Mouse (Mus musculus): ENCODE measurements around the gene Gm13090. TPM values are rescaled to one million over a fixed set of nuclear protein-coding genes. Genes with fewer than 3 reads are reported as not detected.

Gm13090 gene
- polyA plus RNA-seq, 1 experiment from 2014 or later: not detected

- no peaks in the 10 kb centered on the region for H3K27me3 ChIP-seq (ENCODE audit: control insufficient read depth, insufficient read depth, low read length)
- 96% methylated on average over 1 of the region's 1 CpGs for WGBS
- no peak overlapping the region for H3K27ac ChIP-seq (ENCODE audit: low read depth, low read length)
- H3K4me2 ChIP-seq (replicated peaks; ENCODE audit: low read depth, low read length): no peak overlapping the region
- peaks cover 12% of the 10 kb centered on the region; the same call in 1 of the 2 replicates for H3K36me3 ChIP-seq (ENCODE audit: control insufficient read depth, insufficient read depth, low read length)
- H3K4me3 ChIP-seq (ENCODE audit: low read length): no peak overlapping the region
- no peak overlapping the region for H3K9ac ChIP-seq (ENCODE audit: low read depth, low read length)
- H3K9me3 ChIP-seq (ENCODE audit: control insufficient read depth, low read length): no peaks in the 10 kb centered on the region
- H3K4me1 ChIP-seq (ENCODE audit: control insufficient read depth, insufficient read depth, low read length): peaks cover 4% of the 10 kb centered on the region; the same call in 1 of the 2 replicates
- no peak for ATAC-seq (ENCODE audit: low FRiP score, low TSS enrichment)
Observed at GRCm38 (mm10) chr4:151087358-151087757, 2.0 kb upstream of the Gm13090 start.

GRCm38 (mm10) chr4:151088819-151089218, 551 bp upstream of the Gm13090 start:
- 90% methylated on average over 14 of the region's 14 CpGs for WGBS
- Histone ChIP-seq H3K4me3 (ENCODE audit: low read length) (no peak overlapping the region), H3K9ac (ENCODE audit: low read depth, low read length) (no peak overlapping the region), H3K9me3 (ENCODE audit: control insufficient read depth, low read length) (no peaks in the 10 kb centered on the region), H3K27ac (ENCODE audit: low read depth, low read length) (no peak overlapping the region), H3K4me2 (replicated peaks; ENCODE audit: low read depth, low read length) (no peak overlapping the region), H3K36me3 (ENCODE audit: control insufficient read depth, insufficient read depth, low read length) (peaks cover 12% of the 10 kb centered on the region; the same call in 1 of the 2 replicates), H3K27me3 (ENCODE audit: control insufficient read depth, insufficient read depth, low read length) (no peaks in the 10 kb centered on the region), H3K4me1 (ENCODE audit: control insufficient read depth, insufficient read depth, low read length) (peaks cover 4% of the 10 kb centered on the region; the same call in 1 of the 2 replicates)
- no peak for ATAC-seq (ENCODE audit: low FRiP score, low TSS enrichment)

GRCm38 (mm10) chr4:151095207-151095606, 5.8 kb downstream of the Gm13090 start:
- H3K4me1 ChIP-seq (ENCODE audit: control insufficient read depth, insufficient read depth, low read length): peaks cover 4% of the 10 kb centered on the region; the same call in 1 of the 2 replicates
- no peak overlapping the region for H3K4me3 ChIP-seq (ENCODE audit: low read length)
- 47% methylated on average over 2 of the region's 2 CpGs for WGBS
- H3K9ac ChIP-seq (ENCODE audit: low read depth, low read length): no peak overlapping the region
- H3K4me2 ChIP-seq (replicated peaks; ENCODE audit: low read depth, low read length): no peak overlapping the region
- H3K27ac ChIP-seq (ENCODE audit: low read depth, low read length): no peak overlapping the region
- ATAC-seq (ENCODE audit: low FRiP score, low TSS enrichment): no peak
- no peaks in the 10 kb centered on the region for H3K36me3 ChIP-seq (ENCODE audit: control insufficient read depth, insufficient read depth, low read length)
- H3K27me3 ChIP-seq (ENCODE audit: control insufficient read depth, insufficient read depth, low read length): no peaks in the 10 kb centered on the region
- H3K9me3 ChIP-seq (ENCODE audit: control insufficient read depth, low read length): no peaks in the 10 kb centered on the region

GRCm38 (mm10) chr4:151096334-151097103, 7.1 kb downstream of the Gm13090 start:
- Histone ChIP-seq H3K36me3 (ENCODE audit: control insufficient read depth, insufficient read depth, low read length) (no peaks in the 10 kb centered on the region), H3K9me3 (ENCODE audit: control insufficient read depth, low read length) (0 out of 2 replicates have a peak, but pooled peaks cover under 1% of the 10 kb centered on the region), H3K4me1 (ENCODE audit: control insufficient read depth, insufficient read depth, low read length) (no peaks in the 10 kb centered on the region), H3K27me3 (ENCODE audit: control insufficient read depth, insufficient read depth, low read length) (no peaks in the 10 kb centered on the region), H3K4me3 (ENCODE audit: low read length) (no peak overlapping the region), H3K9ac (ENCODE audit: low read depth, low read length) (no peak overlapping the region), H3K27ac (ENCODE audit: low read depth, low read length) (no peak overlapping the region), H3K4me2 (replicated peaks; ENCODE audit: low read depth, low read length) (no peak overlapping the region)
- no peak for ATAC-seq (ENCODE audit: low FRiP score, low TSS enrichment)
- WGBS: 72% methylated on average over 18 of the region's 18 CpGs

GRCm38 (mm10) chr4:151097104-151097438, 7.7 kb downstream of the Gm13090 start:
- WGBS: 88% methylated on average over 11 of the region's 11 CpGs
- Histone ChIP-seq H3K4me3 (ENCODE audit: low read length) (no peak overlapping the region), H3K9me3 (ENCODE audit: control insufficient read depth, low read length) (peaks cover 6% of the 10 kb centered on the region; the same call in 1 of the 2 replicates), H3K4me1 (ENCODE audit: control insufficient read depth, insufficient read depth, low read length) (no peaks in the 10 kb centered on the region), H3K27me3 (ENCODE audit: control insufficient read depth, insufficient read depth, low read length) (no peaks in the 10 kb centered on the region), H3K36me3 (ENCODE audit: control insufficient read depth, insufficient read depth, low read length) (no peaks in the 10 kb centered on the region), H3K9ac (ENCODE audit: low read depth, low read length) (no peak overlapping the region), H3K27ac (ENCODE audit: low read depth, low read length) (no peak overlapping the region), H3K4me2 (replicated peaks; ENCODE audit: low read depth, low read length) (no peak overlapping the region)
- no peak for ATAC-seq (ENCODE audit: low FRiP score, low TSS enrichment)

- 79% methylated on average over 11 of the region's 11 CpGs for WGBS
Observed at GRCm38 (mm10) chr4:151103646-151104045, 14.3 kb downstream of the Gm13090 start.

GRCm38 (mm10) chr4:151104147-151104546, 14.8 kb downstream of the Gm13090 start:
- peaks cover 8% of the 10 kb centered on the region; the same call in 1 of the 2 replicates for H3K9me3 ChIP-seq (ENCODE audit: control insufficient read depth, low read length)
- ATAC-seq (ENCODE audit: low FRiP score, low TSS enrichment): no peak
- H3K9ac ChIP-seq (ENCODE audit: low read depth, low read length): no peak overlapping the region
- H3K4me1 ChIP-seq (ENCODE audit: control insufficient read depth, insufficient read depth, low read length): no peaks in the 10 kb centered on the region
- no peak overlapping the region for H3K4me3 ChIP-seq (ENCODE audit: low read length)
- no peak overlapping the region for H3K27ac ChIP-seq (ENCODE audit: low read depth, low read length)
- no peaks in the 10 kb centered on the region for H3K36me3 ChIP-seq (ENCODE audit: control insufficient read depth, insufficient read depth, low read length)
- no peak overlapping the region for H3K4me2 ChIP-seq (replicated peaks; ENCODE audit: low read depth, low read length)
- peaks cover 21% of the 10 kb centered on the region for H3K27me3 ChIP-seq (ENCODE audit: control insufficient read depth, insufficient read depth, low read length)
- WGBS: 82% methylated on average over 10 of the region's 10 CpGs

More at GRCm38 (mm10) chr4:151103646-151104045, 14.3 kb downstream of the Gm13090 start:
- Histone ChIP-seq H3K4me1 (ENCODE audit: control insufficient read depth, insufficient read depth, low read length) (no peaks in the 10 kb centered on the region), H3K9ac (ENCODE audit: low read depth, low read length) (no peak overlapping the region), H3K27ac (ENCODE audit: low read depth, low read length) (no peak overlapping the region), H3K27me3 (ENCODE audit: control insufficient read depth, insufficient read depth, low read length) (peaks cover 17% of the 10 kb centered on the region), H3K9me3 (ENCODE audit: control insufficient read depth, low read length) (peaks cover 8% of the 10 kb centered on the region; the same call in 1 of the 2 replicates), H3K36me3 (ENCODE audit: control insufficient read depth, insufficient read depth, low read length) (no peaks in the 10 kb centered on the region), H3K4me3 (ENCODE audit: low read length) (no peak overlapping the region), H3K4me2 (replicated peaks; ENCODE audit: low read depth, low read length) (no peak overlapping the region)
- ATAC-seq (ENCODE audit: low FRiP score, low TSS enrichment): no peak

- ATAC-seq (ENCODE audit: low FRiP score, low TSS enrichment): no peak
- Histone ChIP-seq H3K27ac (ENCODE audit: low read depth, low read length) (no peak overlapping the region), H3K4me3 (ENCODE audit: low read length) (no peak overlapping the region), H3K27me3 (ENCODE audit: control insufficient read depth, insufficient read depth, low read length) (peaks cover 30% of the 10 kb centered on the region), H3K9me3 (ENCODE audit: control insufficient read depth, low read length) (peaks cover 8% of the 10 kb centered on the region; the same call in 1 of the 2 replicates), H3K4me1 (ENCODE audit: control insufficient read depth, insufficient read depth, low read length) (no peaks in the 10 kb centered on the region), H3K4me2 (replicated peaks; ENCODE audit: low read depth, low read length) (no peak overlapping the region), H3K9ac (ENCODE audit: low read depth, low read length) (no peak overlapping the region), H3K36me3 (ENCODE audit: control insufficient read depth, insufficient read depth, low read length) (no peaks in the 10 kb centered on the region)
- 81% methylated on average over 6 of the region's 6 CpGs for WGBS
Observed at GRCm38 (mm10) chr4:151105886-151106285, 16.5 kb downstream of the Gm13090 start.

GRCm38 (mm10) chr4:151106468-151106867, 17.1 kb downstream of the Gm13090 start:
- WGBS: 38% methylated on average over 10 of the region's 10 CpGs
- Histone ChIP-seq H3K4me2 (replicated peaks; ENCODE audit: low read depth, low read length) (no peak overlapping the region; the same call in 1 of the 2 replicates), H3K9me3 (ENCODE audit: control insufficient read depth, low read length) (peaks cover 8% of the 10 kb centered on the region; the same call in 1 of the 2 replicates), H3K4me3 (ENCODE audit: low read length) (no peak overlapping the region), H3K27me3 (ENCODE audit: control insufficient read depth, insufficient read depth, low read length) (peaks cover 32% of the 10 kb centered on the region), H3K9ac (ENCODE audit: low read depth, low read length) (no peak overlapping the region), H3K27ac (ENCODE audit: low read depth, low read length) (no peak overlapping the region), H3K36me3 (ENCODE audit: control insufficient read depth, insufficient read depth, low read length) (no peaks in the 10 kb centered on the region), H3K4me1 (ENCODE audit: control insufficient read depth, insufficient read depth, low read length) (no peaks in the 10 kb centered on the region)
- ATAC-seq (ENCODE audit: low FRiP score, low TSS enrichment): no peak

Measured in kidney, embryonic 14.5 days (tissue).